Mouse (Mus musculus) naive thymus-derived CD4-positive, alpha-beta T cell, adult 2 months (primary cell): ENCODE data around the gene Dlg4.
A peak's percentile ranks its signal among the peaks of the same experiment; 100 is the strongest.

Experiments used
- DNase-seq: peaks from one replicate; pipeline ENCODE4 v3.0.0-alpha.2; 2011; ENCODE audit warnings: low read depth

Dlg4 gene

GRCm38 (mm10) chr11:70016669-70017068 is at the start of gene Dlg4:
TSS of gene Dlg4 (plus strand) at chr11:70016942.
- DNase-seq: no peak

GRCm38 (mm10) chr11:69968793-69969192 is 47.9 kb upstream of the Dlg4 start:
- DNase-seq: no peak

DNA sequence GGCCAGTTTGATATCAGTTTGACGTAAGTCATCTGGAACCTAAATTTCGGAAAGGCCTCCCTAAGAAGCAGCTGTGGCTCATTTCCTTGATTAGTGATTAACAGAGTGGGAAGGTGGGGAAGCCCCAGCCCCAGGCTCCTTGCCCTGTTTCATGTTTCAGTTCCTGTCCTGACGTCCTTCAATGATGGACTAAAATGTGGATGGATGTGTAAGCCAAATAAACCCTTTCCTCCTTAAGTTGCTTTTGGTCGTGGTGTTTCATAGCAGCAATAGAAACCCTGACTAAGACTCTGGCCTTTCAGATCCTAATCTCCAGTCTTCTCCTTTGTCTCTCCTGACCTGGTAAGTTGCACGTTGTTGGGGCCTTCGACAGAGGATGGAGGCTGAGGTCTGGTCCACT is 46.5 kb upstream of the Dlg4 start:
- no peak for DNase-seq

- no peak for DNase-seq
These were observed 46.0 kb upstream of the Dlg4 start for GRCm38 (mm10) chr11:69970775-69971174.

- no peak for DNase-seq
These were observed 41.8 kb upstream of the Dlg4 start for GRCm38 (mm10) chr11:69974907-69975306.

GRCm38 (mm10) chr11:69976271-69976670 is 40.5 kb upstream of the Dlg4 start:
- no peak for DNase-seq

DNA sequence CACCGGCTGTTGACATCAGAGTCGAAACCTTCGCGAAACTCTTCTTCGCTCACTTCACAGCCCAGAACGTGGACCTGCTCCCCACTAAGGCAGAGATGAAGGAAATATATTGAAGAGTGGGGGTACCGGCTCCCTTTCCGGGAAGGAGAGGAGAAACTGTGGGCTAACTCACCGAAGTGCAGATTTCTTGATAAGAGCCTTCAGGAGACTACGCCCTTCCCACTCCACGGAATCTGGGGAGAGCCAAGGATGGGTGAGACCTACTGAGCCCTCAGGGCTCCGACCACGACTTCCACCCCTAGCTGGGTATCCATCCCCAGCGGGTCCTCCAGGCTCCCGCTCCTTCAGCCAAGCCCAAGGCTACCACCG is 36.9 kb upstream of the Dlg4 start:
- DNase-seq: no peak

DNA sequence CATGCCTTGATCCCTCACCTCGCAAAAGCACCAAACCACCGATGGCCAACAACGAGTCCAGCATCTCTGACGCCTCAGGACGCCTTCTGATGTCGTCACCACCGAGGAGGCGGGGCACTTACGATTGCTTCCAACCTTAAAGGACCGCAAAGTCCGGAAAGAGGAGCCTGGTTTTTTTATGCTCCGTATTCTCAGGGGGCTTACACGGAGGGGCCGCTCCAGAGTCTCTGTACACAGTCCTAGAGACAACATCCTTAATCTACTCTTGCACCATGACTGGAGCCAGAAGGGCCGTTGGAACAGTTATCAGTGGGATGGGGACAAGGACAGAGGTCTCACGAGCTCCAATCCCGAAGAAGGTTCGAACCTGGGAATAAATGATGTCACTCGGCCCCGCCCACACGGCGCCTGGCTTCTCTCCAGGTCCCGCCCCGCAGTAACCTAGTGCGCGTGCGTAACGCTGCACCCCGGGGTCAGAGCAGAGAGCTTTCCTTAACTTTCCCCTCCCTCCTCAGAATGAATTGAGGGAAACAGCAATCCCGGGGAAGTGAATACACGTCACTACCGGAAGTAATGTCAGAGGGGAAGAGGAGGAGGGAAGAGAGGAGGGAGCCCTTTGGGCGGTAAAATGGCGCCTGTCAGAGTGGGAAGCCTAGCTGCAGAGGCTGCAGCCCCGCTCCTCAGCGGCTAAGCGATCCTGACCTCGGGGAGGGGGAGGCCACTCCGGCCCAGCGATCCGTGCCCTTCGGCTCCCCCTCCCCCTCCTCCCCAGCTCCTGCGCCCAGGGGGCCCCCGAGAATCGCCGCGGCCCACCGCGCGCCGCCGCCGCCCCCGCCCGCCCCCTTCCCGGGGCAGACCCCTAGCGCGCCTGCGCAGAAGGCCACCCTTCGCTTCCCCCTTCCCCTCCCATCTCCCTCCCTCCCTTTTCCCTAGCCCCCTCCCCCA is 36.3 kb upstream of the Dlg4 start:
- peak; percentile 94 for DNase-seq

DNA sequence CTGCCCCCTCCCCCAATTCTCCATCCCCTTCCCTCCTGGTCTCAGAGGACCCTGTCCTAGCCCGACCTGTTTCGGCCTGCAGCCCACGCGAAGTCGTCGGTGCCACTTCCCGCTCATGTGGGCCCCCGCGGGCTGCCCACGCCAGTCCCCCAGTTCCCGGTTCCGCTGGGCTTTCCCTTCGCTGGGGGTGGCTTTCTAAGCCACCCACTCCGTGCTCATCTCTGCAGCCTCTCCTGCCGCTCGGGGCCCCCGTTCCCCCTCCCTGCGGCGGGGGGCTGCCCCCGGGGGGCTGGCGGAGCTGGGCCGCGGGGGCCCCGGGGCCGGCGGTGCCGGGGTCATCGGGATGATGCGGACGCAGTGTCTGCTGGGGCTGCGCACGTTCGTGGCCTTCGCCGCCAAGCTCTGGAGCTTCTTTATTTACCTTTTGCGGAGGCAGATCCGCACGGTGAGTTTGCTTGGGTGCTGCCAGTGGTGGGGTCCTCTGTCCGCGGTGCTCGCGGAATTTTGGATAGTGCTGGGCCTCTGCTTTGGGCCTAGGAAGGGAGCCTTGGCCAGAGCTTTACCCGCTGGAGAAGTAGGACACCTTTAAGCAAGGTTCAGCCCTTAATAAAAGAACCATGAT is 35.5 kb upstream of the Dlg4 start, which contains the start of gene Ctdnep1:
Gene Ctdnep1, plus strand, starts transcription at position 16 of the 622 bp plus-strand sequence.
- DNase-seq: no peak

GRCm38 (mm10) chr11:69982225-69982624 is 34.5 kb upstream of the Dlg4 start, which contains the start of gene Elp5:
TSS of gene Elp5 (minus strand) at chr11:69982517.
- DNase-seq: no peak

DNA sequence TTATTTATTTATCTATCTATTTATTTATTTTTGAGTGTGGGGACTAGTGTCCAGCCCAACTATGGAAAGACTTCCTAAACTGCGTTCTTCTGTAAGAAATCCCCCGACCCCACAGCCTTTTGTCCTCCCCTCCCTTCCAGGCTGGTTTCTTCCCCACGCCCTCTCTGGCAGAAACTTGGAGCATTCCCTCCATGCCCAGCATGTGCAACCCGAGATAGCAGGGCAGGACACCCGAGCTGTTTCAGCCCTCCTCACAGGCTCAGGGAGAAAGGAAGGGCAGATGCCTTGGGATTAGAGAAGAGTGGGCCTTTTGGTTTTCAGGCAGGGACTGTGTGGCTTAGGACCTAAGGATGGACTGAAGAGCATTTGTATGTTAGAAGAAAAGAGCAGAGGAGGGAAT is 33.9 kb upstream of the Dlg4 start:
- DNase-seq: no peak

GRCm38 (mm10) chr11:69983377-69983776 is 33.4 kb upstream of the Dlg4 start:
- DNase-seq: no peak

GRCm38 (mm10) chr11:69984431-69984830 is 32.3 kb upstream of the Dlg4 start:
- DNase-seq: no peak

- no peak for DNase-seq
These were observed 26.8 kb upstream of the Dlg4 start for GRCm38 (mm10) chr11:69989949-69990348.

GRCm38 (mm10) chr11:69990850-69991691 is 25.7 kb upstream of the Dlg4 start, which contains the start of gene Gabarap:
TSS of gene Gabarap (plus strand) at chr11:69991143.
- DNase-seq: peak; percentile 98

GRCm38 (mm10) chr11:69991711-69992110 is 25.0 kb upstream of the Dlg4 start:
- DNase-seq: no peak

DNA sequence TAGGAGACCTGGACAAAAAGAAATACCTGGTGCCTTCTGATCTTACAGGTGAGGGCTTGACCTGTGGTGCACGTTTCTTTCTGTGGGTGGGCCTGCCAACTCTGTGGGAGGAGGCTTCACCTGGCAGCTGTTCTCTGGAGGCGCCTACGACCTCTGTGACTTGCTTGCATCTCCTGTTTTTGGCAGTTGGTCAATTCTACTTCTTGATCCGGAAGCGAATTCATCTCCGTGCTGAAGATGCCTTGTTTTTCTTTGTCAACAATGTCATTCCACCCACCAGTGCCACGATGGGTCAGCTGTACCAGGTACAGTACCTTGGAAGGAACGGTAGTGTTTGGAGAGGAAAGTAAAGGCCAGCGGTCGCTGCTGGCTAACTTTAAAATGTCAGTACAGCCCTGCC is 24.3 kb upstream of the Dlg4 start:
- no peak for DNase-seq

DNA sequence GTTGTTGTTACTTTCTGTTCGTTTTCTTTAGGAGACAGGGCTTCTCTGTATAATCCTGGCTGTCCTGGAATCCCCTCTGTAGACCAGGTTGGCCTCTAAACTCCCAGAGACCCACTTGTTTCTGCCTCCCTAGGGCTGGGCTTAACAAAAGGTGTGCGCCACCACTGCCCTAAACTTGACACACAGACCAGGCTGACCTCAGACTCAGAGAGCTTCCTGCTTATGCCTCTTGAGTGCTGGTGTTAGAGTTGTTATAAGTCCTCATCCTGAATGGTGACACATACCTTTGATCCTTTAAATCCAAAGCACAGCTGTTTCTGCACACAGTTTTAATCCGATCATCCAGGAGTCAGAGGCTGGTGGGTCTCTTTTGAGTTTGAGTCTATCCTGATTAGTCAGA is 23.8 kb upstream of the Dlg4 start:
- no peak for DNase-seq

DNA sequence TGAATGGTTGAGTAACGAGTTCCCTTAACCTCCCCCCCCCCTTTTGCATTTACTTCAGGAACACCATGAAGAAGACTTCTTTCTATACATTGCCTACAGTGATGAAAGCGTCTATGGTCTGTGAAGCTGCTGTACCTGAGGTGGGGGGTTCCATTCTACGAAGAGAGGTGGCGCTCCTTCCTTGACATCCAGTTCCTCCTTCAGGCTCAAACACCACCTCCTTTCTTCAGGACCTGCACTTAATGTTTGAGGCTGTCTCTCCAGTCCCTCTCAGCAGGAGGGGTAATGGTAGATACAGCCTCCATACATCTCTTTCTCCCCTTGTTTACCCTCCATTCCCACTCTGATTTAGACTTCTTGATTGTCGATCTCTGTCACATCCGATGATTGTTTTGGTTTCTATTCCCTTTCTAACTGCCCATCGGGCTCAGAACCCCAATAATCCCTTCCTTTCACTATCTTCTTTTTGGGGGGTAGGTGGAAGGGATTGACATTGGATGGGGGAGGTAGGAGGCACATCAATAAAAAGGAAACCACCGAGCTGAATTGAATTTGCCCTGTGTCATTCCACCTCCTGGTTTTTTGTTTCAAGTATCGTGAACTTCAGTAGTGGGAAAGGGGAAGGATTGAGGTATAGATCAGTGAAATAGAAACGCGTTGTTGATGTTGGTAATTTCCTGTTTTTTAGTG is 22.2 kb upstream of the Dlg4 start:
- no peak for DNase-seq

DNA sequence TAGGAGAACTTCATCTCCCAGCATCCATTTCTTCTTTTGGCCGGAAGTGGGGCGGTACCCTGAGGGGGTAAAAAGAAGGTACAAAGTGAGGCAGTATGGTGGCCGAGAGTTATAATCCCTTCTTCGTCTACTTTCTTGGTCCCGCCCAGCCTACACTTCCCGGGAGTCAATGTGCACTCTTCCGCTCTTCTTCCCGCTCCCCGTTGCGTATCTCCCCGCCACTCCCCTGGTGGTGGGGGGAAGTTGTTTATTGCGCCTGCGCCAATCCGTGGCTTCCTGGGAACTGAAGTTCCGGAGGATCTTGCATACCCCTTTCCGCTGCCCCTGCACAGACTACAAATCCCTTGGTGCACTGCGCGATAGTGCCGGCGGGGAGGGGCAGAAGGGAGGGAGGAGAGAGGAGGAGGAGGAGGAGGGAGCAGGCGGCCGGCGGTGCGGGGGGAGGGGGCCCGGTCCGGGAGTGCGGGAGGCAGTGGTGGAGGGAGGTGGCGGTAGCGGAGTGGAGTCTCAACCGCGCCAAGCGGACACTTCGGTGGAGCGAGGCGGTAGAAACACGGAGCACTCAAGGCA is 21.3 kb upstream of the Dlg4 start, which contains the start of gene Phf23:
Gene Phf23, plus strand, starts transcription at position 387 of the 570 bp plus-strand sequence.
- DNase-seq: peak; percentile 98
